21 mouse cellular contexts compared by ENCODE assay signal in genomic region chr11:50892441-50892840, GRCm38 (mm10). TPM values are rescaled to one million over a fixed set of nuclear protein-coding genes. Genes with fewer than 3 reads are reported as not detected.
DNase-seq lines count a peak whose midpoint lies in the region; ATAC-seq and TF ChIP-seq lines count a peak whose summit lies in the region.
"Had no signal": no experiment of that assay in that cellular context is flagged by ENCODE, and none has a peak within 500 bp of the region (broad histone marks: within the 10 kb centered on the region; RNA-seq: fewer than 3 reads in every experiment).

No protein-coding gene starts in this region.

- no peak overlapping the region for H3K9ac ChIP-seq in lung, embryonic 14.5 days
- H3K9ac ChIP-seq in MEL (ENCODE audit: control insufficient read depth, low read depth, low read length, poor library complexity, severe bottlenecking) = no peak overlapping the region
- H3K9ac ChIP-seq: embryonic facial prominence, embryonic 13.5 days; forebrain, embryonic 12.5 days; heart, embryonic 13.5 days; midbrain, embryonic 12.5 days had no signal

- H3K36me3 ChIP-seq in lung, embryonic 14.5 days (ENCODE audit: insufficient read depth) = no peaks in the 10 kb centered on the region
- H3K36me3 ChIP-seq in MEL (ENCODE audit: control insufficient read depth in 1 of 2, insufficient read depth in 2 of 2, low read length in 2 of 2) = no peaks in the 10 kb centered on the region

- H3K27me3 ChIP-seq in lung, embryonic 14.5 days (ENCODE audit: insufficient read depth, low read length) = no peaks in the 10 kb centered on the region
- no peaks in the 10 kb centered on the region for H3K27me3 ChIP-seq in MEL (ENCODE audit: control insufficient read depth in 1 of 2, insufficient read depth in 2 of 2, low read length in 2 of 2)
- H3K27me3 ChIP-seq: embryonic facial prominence, embryonic 13.5 days; forebrain, embryonic 12.5 days; heart, embryonic 13.5 days; midbrain, embryonic 12.5 days had no signal

- TF ChIP-seq POLR2A in MEL (IDR thresholded peaks at IDR 0.05; ENCODE audit: control insufficient read depth in 1 of 2, insufficient read depth in 1 of 2, low read depth in 1 of 2, low read length in 2 of 2, poor library complexity in 1 of 2) = no peak

- no peak for ATAC-seq in lung, embryonic 14.5 days (ENCODE audit: insufficient read depth)
- no peak for ATAC-seq in monocyte, adult 5-6 weeks (replicated peaks; ENCODE audit: insufficient number of reproducible peaks, low FRiP score, low TSS enrichment, poor library complexity, severe bottlenecking)
- ATAC-seq: Patski had no signal

- no peak for TF ChIP-seq RAD21 in MEL (IDR thresholded peaks at IDR 0.05; ENCODE audit: low read depth, low read length)

- H3K79me2 ChIP-seq in MEL (ENCODE audit: control insufficient read depth, insufficient read depth, low read length, poor library complexity) = no peaks in the 10 kb centered on the region

- peak; percentile 39 for DNase-seq in lung, embryonic 14.5 days
- no peak for DNase-seq in lung, adult 18-20 months
- peak; percentile 50 for DNase-seq in MEL (ENCODE audit: low read depth, low spot score)
- peak; percentile 22 for DNase-seq in induced T-regulatory cell, adult 2 months (ENCODE audit: low read depth)
- peak; percentile 62 for DNase-seq in thymus, postnatal 4 days
- no peak for DNase-seq in spleen, postnatal 4 days (ENCODE audit: low spot score in 2 of 2)
- DNase-seq: cerebellum, adult 2 months; kidney, adult 11 months; spleen, adult 18-20 months had no signal

- TF ChIP-seq CTCF in lung, embryonic 14.5 days (IDR thresholded peaks at IDR 0.05; ENCODE audit: low read depth) = no peak
- no peak for TF ChIP-seq CTCF in MEL (IDR thresholded peaks at IDR 0.05 in 2 of 3, conservative IDR thresholded peaks at IDR 0.05 in 1 of 3; ENCODE audit: control insufficient read depth in 1 of 3, insufficient read depth in 1 of 3, low read depth in 2 of 3, low read length in 3 of 3, poor library complexity in 1 of 3, severe bottlenecking in 1 of 3)

- H3K4me2 ChIP-seq in lung, embryonic 14.5 days = no peak overlapping the region
- H3K4me2 ChIP-seq: embryonic facial prominence, embryonic 13.5 days; forebrain, embryonic 12.5 days; heart, embryonic 13.5 days; midbrain, embryonic 12.5 days had no signal

- WGBS in lung, embryonic 14.5 days = 41% methylated on average over 2 of the region's 2 CpGs

- peaks cover 6% of the 10 kb centered on the region for H3K9me3 ChIP-seq in lung, embryonic 14.5 days (ENCODE audit: low read depth, low read length)
- no peaks in the 10 kb centered on the region for H3K9me3 ChIP-seq in MEL (replicated peaks; ENCODE audit: insufficient read depth, low read length)

- no peak overlapping the region for H3K4me3 ChIP-seq in lung, embryonic 14.5 days (ENCODE audit: low read depth, low read length)
- no peak overlapping the region for H3K4me3 ChIP-seq in MEL (ENCODE audit: control insufficient read depth in 1 of 2, insufficient read depth in 1 of 2, low read depth in 2 of 2, low read length in 2 of 2)
- H3K4me3 ChIP-seq: embryonic facial prominence, embryonic 13.5 days; forebrain, embryonic 12.5 days; heart, embryonic 13.5 days; midbrain, embryonic 12.5 days had no signal

- H3K4me1 ChIP-seq in lung, embryonic 14.5 days (ENCODE audit: insufficient read depth) = no peaks in the 10 kb centered on the region
- no peaks in the 10 kb centered on the region for H3K4me1 ChIP-seq in MEL (ENCODE audit: control insufficient read depth in 1 of 2, insufficient read depth in 2 of 2, low read length in 2 of 2)
- H3K4me1 ChIP-seq: embryonic facial prominence, embryonic 13.5 days; heart, embryonic 13.5 days had no signal

- TF ChIP-seq EP300 in MEL (IDR thresholded peaks at IDR 0.05; ENCODE audit: low read depth in 1 of 2, low read length in 2 of 2) = no peak

- no peak overlapping the region for H3K27ac ChIP-seq in lung, embryonic 14.5 days (ENCODE audit: low read depth)
- H3K27ac ChIP-seq in MEL (ENCODE audit: control insufficient read depth, low read depth, low read length) = no peak overlapping the region
- H3K27ac ChIP-seq: embryonic facial prominence, embryonic 13.5 days; forebrain, embryonic 12.5 days; heart, embryonic 13.5 days; midbrain, embryonic 12.5 days had no signal

TF ChIP-seq in MEL, 35 proteins besides CTCF, POLR2A, EP300 and RAD21:
- no peak for TF ChIP-seq MYB (IDR thresholded peaks at IDR 0.05; ENCODE audit: low read depth, low read length)
- TF ChIP-seq ZKSCAN1 (IDR thresholded peaks at IDR 0.05; ENCODE audit: low read depth, low read length) = no peak
- TF ChIP-seq MEF2A (IDR thresholded peaks at IDR 0.05; ENCODE audit: extremely low read depth, insufficient replicate concordance, low read depth, low read length, poor library complexity, severe bottlenecking) = no peak

RNA-seq across cellular contexts. Expression of gene Zfp454, which starts 5.0 kb away (rescaled TPM):
- polyA plus RNA-seq in lung, embryonic 14.5 days (2014; fragmentation: Nextera tagmentation; extraction: Ambion mirVana) = 8.2 and 8.9 TPM in 2 replicates
- total RNA-seq in MEL (2012; rRNA removed) = not detected in 2 replicates
- not detected for polyA plus RNA-seq in MEL (2012; ENCODE audit: insufficient read depth in 1 of 2, insufficient read length in 2 of 2, low read depth in 1 of 2, low replicate concordance in 2 of 2, missing spikeins in 1 of 2)
- total RNA-seq in monocyte, adult 5-6 weeks (2017) = not detected in 3 replicates

RNA-seq across cellular contexts. Expression of gene Zfp2, which starts 23.5 kb away (rescaled TPM):
- 13.1 and 14.7 TPM in 2 replicates for polyA plus RNA-seq in lung, embryonic 14.5 days (2014; fragmentation: Nextera tagmentation; extraction: Ambion mirVana)
- not detected in 2 replicates for total RNA-seq in MEL (2012; rRNA removed)
- not detected for polyA plus RNA-seq in MEL (2012; ENCODE audit: insufficient read depth in 1 of 2, insufficient read length in 2 of 2, low read depth in 1 of 2, low replicate concordance in 2 of 2, missing spikeins in 1 of 2)
- 0.11 TPM in 1 of 3 replicates, not detected in the others for total RNA-seq in monocyte, adult 5-6 weeks (2017)

RNA-seq across cellular contexts. Expression of gene Zfp354b, which starts 39.0 kb away (rescaled TPM):
- polyA plus RNA-seq in lung, embryonic 14.5 days (2014; fragmentation: Nextera tagmentation; extraction: Ambion mirVana) = 1.1 and 1.4 TPM in 2 replicates
- not detected in 2 replicates for total RNA-seq in MEL (2012; rRNA removed)
- not detected for polyA plus RNA-seq in MEL (2012; ENCODE audit: insufficient read depth in 1 of 2, insufficient read length in 2 of 2, low read depth in 1 of 2, low replicate concordance in 2 of 2, missing spikeins in 1 of 2)
- not detected in 3 replicates for total RNA-seq in monocyte, adult 5-6 weeks (2017)
- polyA plus RNA-seq: large intestine, adult 2 months had no signal

RNA-seq across cellular contexts. Expression of gene Grm6, which starts 42.0 kb away (rescaled TPM):
- not detected in 2 replicates for polyA plus RNA-seq in lung, embryonic 14.5 days (2014; fragmentation: Nextera tagmentation; extraction: Ambion mirVana)
- not detected in 2 replicates for total RNA-seq in MEL (2012; rRNA removed)
- under 1 TPM in 1 of 2 experiments, not detected in 1; 0.14 TPM for polyA plus RNA-seq in MEL (2012; ENCODE audit: insufficient read depth in 1 of 2, insufficient read length in 2 of 2, low read depth in 1 of 2, low replicate concordance in 2 of 2, missing spikeins in 1 of 2)
- 0.38 TPM in 1 of 3 replicates, not detected in the others for total RNA-seq in monocyte, adult 5-6 weeks (2017)
- total RNA-seq: adrenal gland, postnatal 4 days; gastrocnemius, adult 18-20 months had no signal
- polyA plus RNA-seq: cerebellum, adult 2 months; embryonic facial prominence, embryonic 13.5 days; forebrain, embryonic 12.5 days; heart, embryonic 13.5 days; hindbrain, embryonic 11.5 days; lung, embryonic 16.5 days; midbrain, embryonic 12.5 days; neural tube, embryonic 11.5 days; Patski had no signal

RNA-seq across cellular contexts. Expression of gene Zfp879, which starts 51.1 kb away (rescaled TPM):
- polyA plus RNA-seq in lung, embryonic 14.5 days (2014; fragmentation: Nextera tagmentation; extraction: Ambion mirVana) = 0.32 and 0.35 TPM in 2 replicates
- not detected in 2 replicates for total RNA-seq in MEL (2012; rRNA removed)
- not detected for polyA plus RNA-seq in MEL (2012; ENCODE audit: insufficient read depth in 1 of 2, insufficient read length in 2 of 2, low read depth in 1 of 2, low replicate concordance in 2 of 2, missing spikeins in 1 of 2)
- not detected in 3 replicates for total RNA-seq in monocyte, adult 5-6 weeks (2017)

Comparison
In these comparisons a context has a peak if more than half of its experiments do, and no peak if none do; other contexts are left out.
1. DNase-seq: peak in lung, embryonic 14.5 days (single experiment), MEL (single experiment), induced T-regulatory cell, adult 2 months (single experiment) and thymus, postnatal 4 days (single experiment); none in lung, adult 18-20 months (0 of 2) and spleen, postnatal 4 days (0 of 2).